Mouse (Mus musculus): ENCODE measurements around the gene Rgs7. TPM values are rescaled to one million over a fixed set of nuclear protein-coding genes. Genes with fewer than 3 reads are reported as not detected.

Rgs7 gene
- polyA plus RNA-seq, 1 experiment from 2014 or later = 0.52 TPM

DNA sequence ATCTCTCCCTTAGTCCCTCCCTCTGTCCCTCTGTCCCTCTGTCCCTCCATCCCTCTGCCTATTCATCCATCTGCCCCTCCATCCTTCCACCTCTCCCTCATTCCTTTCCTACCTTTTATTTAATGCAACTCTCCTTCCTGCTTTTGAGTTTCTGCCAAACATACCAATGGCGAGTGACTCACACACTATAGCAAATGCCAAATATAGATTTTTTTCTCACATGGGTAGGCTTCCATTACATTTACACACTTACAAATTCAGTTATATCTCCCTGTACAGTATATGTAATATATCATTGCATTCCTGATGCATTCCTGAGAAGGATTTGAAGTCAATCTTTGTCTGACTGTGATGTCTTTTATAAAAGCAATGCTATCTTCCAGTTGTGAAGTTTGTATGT lies 202.2 kb downstream of the Rgs7 start:
- Histone ChIP-seq H3K4me3 (no peak overlapping the region), H3K4me2 (replicated peaks) (no peak overlapping the region), H3K9me3 (no peaks in the 10 kb centered on the region), H3K27me3 (no peaks in the 10 kb centered on the region), H3K27ac (no peak overlapping the region), H3K9ac (no peak overlapping the region), H3K36me3 (no peaks in the 10 kb centered on the region), H3K4me1 (no peaks in the 10 kb centered on the region)
- ATAC-seq (ENCODE audit: low FRiP score, low read depth) = no peak
- 83% methylated on average over 1 of the region's 1 CpGs for WGBS

GRCm38 (mm10) chr1:175262341-175262740 lies 230.0 kb downstream of the Rgs7 start:
- H3K4me1 ChIP-seq = no peaks in the 10 kb centered on the region
- H3K9ac ChIP-seq = no peak overlapping the region
- ATAC-seq (ENCODE audit: low FRiP score, low read depth) = no peak
- no peaks in the 10 kb centered on the region for H3K27me3 ChIP-seq
- no peak overlapping the region for H3K4me2 ChIP-seq (replicated peaks)
- no peaks in the 10 kb centered on the region for H3K36me3 ChIP-seq
- H3K4me3 ChIP-seq = no peak overlapping the region
- no peaks in the 10 kb centered on the region for H3K9me3 ChIP-seq
- no peak overlapping the region for H3K27ac ChIP-seq

- Histone ChIP-seq H3K9me3 (no peaks in the 10 kb centered on the region), H3K4me1 (no peaks in the 10 kb centered on the region), H3K4me2 (replicated peaks) (no peak overlapping the region), H3K9ac (no peak overlapping the region), H3K36me3 (no peaks in the 10 kb centered on the region), H3K4me3 (no peak overlapping the region), H3K27ac (no peak overlapping the region), H3K27me3 (no peaks in the 10 kb centered on the region)
- ATAC-seq (ENCODE audit: low FRiP score, low read depth) = no peak
- 58% methylated on average over 1 of the region's 1 CpGs for WGBS
Measured at GRCm38 (mm10) chr1:175259374-175259773, 232.9 kb downstream of the Rgs7 start.

DNA sequence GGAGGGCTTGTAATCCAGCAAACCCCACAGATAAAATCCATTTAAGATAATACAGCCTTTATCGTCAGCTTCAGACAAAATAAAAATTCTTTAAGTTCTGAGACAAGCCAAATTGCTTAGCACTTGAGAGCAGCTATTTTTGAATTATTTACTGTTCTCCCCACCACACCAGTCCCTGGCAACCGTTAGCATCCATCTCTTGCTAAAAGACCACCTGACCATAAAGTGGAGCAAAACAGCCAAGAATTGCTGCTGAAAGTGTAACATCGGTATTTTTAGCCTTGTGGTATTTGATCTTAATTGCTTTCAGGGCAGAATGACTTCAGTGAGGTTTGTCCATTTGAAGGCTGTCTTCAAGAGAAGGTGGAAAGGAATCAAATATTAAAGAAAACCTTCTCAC lies 237.1 kb downstream of the Rgs7 start:
- H3K9ac ChIP-seq = no peak overlapping the region
- ATAC-seq (ENCODE audit: low FRiP score, low read depth) = no peak
- 49% methylated on average over 3 of the region's 3 CpGs for WGBS

GRCm38 (mm10) chr1:175254724-175255123 lies 237.6 kb downstream of the Rgs7 start:
- Histone ChIP-seq H3K4me3 (no peak overlapping the region), H3K4me1 (no peaks in the 10 kb centered on the region), H3K27ac (no peak overlapping the region), H3K9ac (no peak overlapping the region), H3K4me2 (replicated peaks) (no peak overlapping the region), H3K9me3 (no peaks in the 10 kb centered on the region), H3K27me3 (no peaks in the 10 kb centered on the region), H3K36me3 (no peaks in the 10 kb centered on the region)
- WGBS = 68% methylated on average over 3 of the region's 3 CpGs
- ATAC-seq (ENCODE audit: low FRiP score, low read depth) = no peak

More for the DNA sequence above, 237.1 kb downstream of the Rgs7 start:
- Histone ChIP-seq H3K27ac (no peak overlapping the region), H3K9me3 (no peaks in the 10 kb centered on the region), H3K4me2 (replicated peaks) (no peak overlapping the region), H3K4me1 (no peaks in the 10 kb centered on the region), H3K27me3 (no peaks in the 10 kb centered on the region), H3K4me3 (no peak overlapping the region), H3K36me3 (no peaks in the 10 kb centered on the region)

DNA sequence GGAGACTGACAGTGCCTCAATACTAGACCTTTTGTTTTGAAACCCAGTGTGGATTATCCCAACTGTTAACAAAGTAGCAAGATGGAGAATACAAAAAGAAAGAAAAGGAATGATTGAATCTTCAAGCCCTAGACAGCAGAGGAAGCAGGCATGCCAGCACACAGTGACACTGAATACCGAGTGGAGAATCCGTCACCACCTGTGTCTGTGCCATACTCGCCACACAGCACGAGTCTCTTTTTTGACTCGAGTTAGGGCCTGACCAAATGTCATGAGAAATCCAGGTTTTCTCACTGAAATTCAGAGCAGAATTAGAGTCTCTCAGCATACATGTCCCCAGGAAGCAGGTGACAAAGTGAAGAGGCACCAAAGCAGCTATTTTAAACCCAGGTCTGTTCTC lies 250.2 kb downstream of the Rgs7 start:
- no peaks in the 10 kb centered on the region for H3K27me3 ChIP-seq
- 86% methylated on average over 5 of the region's 5 CpGs for WGBS
- no peak overlapping the region for H3K9ac ChIP-seq
- ATAC-seq (ENCODE audit: low FRiP score, low read depth) = no peak
- H3K27ac ChIP-seq = no peak overlapping the region
- no peaks in the 10 kb centered on the region for H3K4me1 ChIP-seq
- no peak overlapping the region for H3K4me2 ChIP-seq (replicated peaks)
- H3K4me3 ChIP-seq = no peak overlapping the region
- no peaks in the 10 kb centered on the region for H3K36me3 ChIP-seq
- no peaks in the 10 kb centered on the region for H3K9me3 ChIP-seq

GRCm38 (mm10) chr1:175240137-175240536 lies 252.2 kb downstream of the Rgs7 start:
- Histone ChIP-seq H3K36me3 (no peaks in the 10 kb centered on the region), H3K4me3 (no peak overlapping the region), H3K9me3 (no peaks in the 10 kb centered on the region), H3K27me3 (no peaks in the 10 kb centered on the region), H3K9ac (no peak overlapping the region), H3K4me2 (replicated peaks) (no peak overlapping the region), H3K4me1 (no peaks in the 10 kb centered on the region), H3K27ac (no peak overlapping the region)
- 74% methylated on average over 2 of the region's 2 CpGs for WGBS
- no peak for ATAC-seq (ENCODE audit: low FRiP score, low read depth)

DNA sequence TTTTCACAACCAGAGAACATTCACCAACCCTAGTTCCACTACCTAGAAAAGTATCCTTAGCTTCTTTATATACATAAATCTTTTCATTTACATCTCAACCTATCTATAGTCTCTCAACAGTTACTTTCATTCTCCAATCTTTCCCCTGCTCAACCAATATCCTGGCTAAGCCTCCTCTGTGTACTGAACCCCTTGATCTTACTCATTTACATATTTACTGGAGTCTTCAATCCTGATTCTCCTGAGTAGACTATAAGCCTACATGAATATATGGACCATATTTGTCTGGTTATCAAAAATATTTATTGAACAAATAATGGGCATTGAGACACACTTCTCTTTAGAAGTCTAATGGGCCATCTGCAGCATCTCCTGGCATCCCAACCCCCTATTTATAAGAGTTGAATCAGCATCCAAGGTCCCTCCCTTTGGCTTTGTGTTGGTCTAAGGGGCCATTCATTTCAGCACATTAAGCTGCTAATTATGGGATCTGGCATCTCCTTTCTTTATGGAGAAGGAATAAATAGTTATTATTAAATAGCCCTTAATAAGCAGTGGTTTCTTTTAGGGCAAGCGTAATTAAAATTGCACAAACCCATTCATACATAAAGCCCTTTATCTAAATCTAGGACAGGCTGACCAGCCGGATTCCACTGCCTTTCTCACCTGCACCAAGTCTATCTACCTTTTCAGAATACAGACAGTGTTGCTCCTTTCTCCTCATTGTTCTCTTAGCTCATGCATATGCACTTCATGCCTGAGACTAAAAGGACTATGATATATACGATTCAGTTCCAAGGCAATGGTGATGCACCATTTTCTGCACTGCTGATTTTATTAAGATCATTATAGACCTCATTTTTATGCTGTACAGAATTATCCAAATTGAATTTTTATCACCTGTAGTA lies 270.5 kb downstream of the Rgs7 start:
- Histone ChIP-seq H3K9ac (no peak overlapping the region), H3K4me1 (no peaks in the 10 kb centered on the region), H3K36me3 (no peaks in the 10 kb centered on the region), H3K9me3 (no peaks in the 10 kb centered on the region), H3K4me2 (replicated peaks) (no peak overlapping the region), H3K4me3 (no peak overlapping the region), H3K27me3 (no peaks in the 10 kb centered on the region), H3K27ac (no peak overlapping the region)
- no peak for ATAC-seq (ENCODE audit: low FRiP score, low read depth)
- 95% methylated on average over 3 of the region's 3 CpGs for WGBS

GRCm38 (mm10) chr1:175219563-175219962 lies 272.7 kb downstream of the Rgs7 start:
- Histone ChIP-seq H3K4me1 (no peaks in the 10 kb centered on the region), H3K4me2 (replicated peaks) (no peak overlapping the region), H3K9ac (no peak overlapping the region), H3K4me3 (no peak overlapping the region), H3K27me3 (no peaks in the 10 kb centered on the region), H3K27ac (no peak overlapping the region), H3K36me3 (no peaks in the 10 kb centered on the region), H3K9me3 (no peaks in the 10 kb centered on the region)
- WGBS = 77% methylated on average over 2 of the region's 2 CpGs
- no peak for ATAC-seq (ENCODE audit: low FRiP score, low read depth)

DNA sequence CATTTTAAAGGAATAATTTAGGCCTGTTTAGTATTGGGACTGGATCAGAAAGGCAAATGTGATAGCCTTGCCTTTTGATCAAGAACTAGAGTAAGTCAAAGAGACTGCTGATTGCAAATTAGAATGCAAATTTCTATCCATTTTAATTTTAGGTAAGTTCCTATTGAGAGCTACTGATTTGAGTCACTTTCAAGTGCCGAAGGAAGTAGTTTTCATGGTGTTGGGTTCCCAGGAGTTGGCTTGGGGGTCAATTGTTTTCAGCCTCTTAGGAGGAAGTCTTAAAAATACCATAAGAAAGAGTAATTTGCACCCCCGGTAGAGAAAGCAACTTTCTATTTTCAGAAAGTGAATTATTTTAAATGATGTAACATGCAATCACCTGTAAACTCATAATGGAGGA lies 285.3 kb downstream of the Rgs7 start:
- no peaks in the 10 kb centered on the region for H3K27me3 ChIP-seq
- H3K4me2 ChIP-seq (replicated peaks) = no peak overlapping the region
- H3K9ac ChIP-seq = no peak overlapping the region
- H3K27ac ChIP-seq = no peak overlapping the region
- no peak overlapping the region for H3K4me3 ChIP-seq
- 79% methylated on average over 2 of the region's 2 CpGs for WGBS
- no peaks in the 10 kb centered on the region for H3K9me3 ChIP-seq
- no peaks in the 10 kb centered on the region for H3K36me3 ChIP-seq
- no peak for ATAC-seq (ENCODE audit: low FRiP score, low read depth)
- no peaks in the 10 kb centered on the region for H3K4me1 ChIP-seq

GRCm38 (mm10) chr1:175205633-175206032 lies 286.7 kb downstream of the Rgs7 start:
- H3K27me3 ChIP-seq = no peaks in the 10 kb centered on the region

GRCm38 (mm10) chr1:175203544-175203943 lies 288.8 kb downstream of the Rgs7 start:
- Histone ChIP-seq H3K4me1 (no peaks in the 10 kb centered on the region), H3K27me3 (no peaks in the 10 kb centered on the region), H3K36me3 (no peaks in the 10 kb centered on the region), H3K4me3 (no peak overlapping the region), H3K27ac (no peak overlapping the region), H3K4me2 (replicated peaks) (no peak overlapping the region), H3K9ac (no peak overlapping the region), H3K9me3 (no peaks in the 10 kb centered on the region; the same call in 1 of the 2 replicates)
- ATAC-seq (ENCODE audit: low FRiP score, low read depth) = no peak
- WGBS = 78% methylated on average over 1 of the region's 1 CpGs

More at GRCm38 (mm10) chr1:175205633-175206032, 286.7 kb downstream of the Rgs7 start:
- H3K9ac ChIP-seq = no peak overlapping the region
- H3K4me1 ChIP-seq = no peaks in the 10 kb centered on the region
- no peak overlapping the region for H3K27ac ChIP-seq
- H3K36me3 ChIP-seq = no peaks in the 10 kb centered on the region
- H3K4me2 ChIP-seq (replicated peaks) = no peak overlapping the region
- H3K4me3 ChIP-seq = no peak overlapping the region
- WGBS = 57% methylated on average over 1 of the region's 1 CpGs
- H3K9me3 ChIP-seq = no peaks in the 10 kb centered on the region
- ATAC-seq (ENCODE audit: low FRiP score, low read depth) = no peak

- ATAC-seq (ENCODE audit: low FRiP score, low read depth) = no peak
Measured at GRCm38 (mm10) chr1:175202902-175203301, 289.4 kb downstream of the Rgs7 start.

More at GRCm38 (mm10) chr1:175202902-175203301, 289.4 kb downstream of the Rgs7 start:
- Histone ChIP-seq H3K4me3 (no peak overlapping the region), H3K4me1 (no peaks in the 10 kb centered on the region), H3K27ac (no peak overlapping the region), H3K9ac (no peak overlapping the region), H3K4me2 (replicated peaks) (no peak overlapping the region), H3K9me3 (no peaks in the 10 kb centered on the region; the same call in 1 of the 2 replicates), H3K36me3 (no peaks in the 10 kb centered on the region), H3K27me3 (no peaks in the 10 kb centered on the region)
- WGBS = 80% methylated on average over 2 of the region's 2 CpGs
